Mouse (Mus musculus): ENCODE results near the gene Phf12. TPM values are rescaled to one million over a fixed set of nuclear protein-coding genes. Genes with fewer than 3 reads are reported as not detected.

Phf12 gene
- polyA plus RNA-seq, 1 experiment from 2014 or later, result 15.5 TPM

DNA sequence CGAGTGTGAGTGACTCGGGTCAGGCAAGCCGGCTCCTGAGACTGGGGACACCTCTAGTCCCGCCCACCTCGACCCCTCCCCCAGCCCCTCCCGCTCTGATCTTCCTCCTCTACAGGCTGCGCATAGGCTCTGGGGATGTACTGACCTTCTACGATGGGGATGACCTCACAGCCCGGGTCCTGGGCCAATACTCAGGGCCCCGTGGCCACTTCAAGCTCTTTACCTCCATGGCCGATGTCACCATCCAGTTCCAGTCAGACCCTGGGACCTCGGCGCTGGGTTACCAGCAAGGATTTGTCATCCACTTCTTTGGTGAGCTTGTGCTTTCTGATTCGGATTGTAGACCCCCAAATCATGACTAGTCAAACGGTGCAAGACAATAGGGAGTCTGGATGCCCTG is 8.2 kb upstream of the Phf12 start:
- Histone ChIP-seq H3K36me3 (no peaks in the 10 kb centered on the region), H3K9ac (no peak overlapping the region), H3K9me3 (no peaks in the 10 kb centered on the region), H3K4me1 (no peaks in the 10 kb centered on the region), H3K27me3 (peaks cover 40% of the 10 kb centered on the region), H3K4me2 (no peak overlapping the region), H3K27ac (no peak overlapping the region), H3K4me3 (no peak overlapping the region)
- WGBS, result 35% methylated on average over 15 of the region's 15 CpGs
- no peak for ATAC-seq (ENCODE audit: borderline replicate concordance, extremely low read depth, low FRiP score, low TSS enrichment)

GRCm38 (mm10) chr11:77975873-77976272 is 6.7 kb upstream of the Phf12 start:
- Histone ChIP-seq H3K36me3 (no peaks in the 10 kb centered on the region), H3K4me2 (no peak overlapping the region), H3K4me1 (no peaks in the 10 kb centered on the region), H3K27me3 (peaks cover 41% of the 10 kb centered on the region), H3K9ac (no peak overlapping the region), H3K27ac (no peak overlapping the region), H3K4me3 (no peak overlapping the region), H3K9me3 (no peaks in the 10 kb centered on the region)
- WGBS, result 20% methylated on average over 4 of the region's 4 CpGs
- ATAC-seq (ENCODE audit: borderline replicate concordance, extremely low read depth, low FRiP score, low TSS enrichment), result no peak

- Histone ChIP-seq H3K27me3 (peaks cover 41% of the 10 kb centered on the region), H3K4me2 (no peak overlapping the region), H3K27ac (no peak overlapping the region), H3K9ac (no peak overlapping the region), H3K36me3 (no peaks in the 10 kb centered on the region), H3K4me3 (no peak overlapping the region), H3K9me3 (no peaks in the 10 kb centered on the region), H3K4me1 (peaks cover 5% of the 10 kb centered on the region; the same call in 1 of the 2 replicates)
- 72% methylated on average over 6 of the region's 6 CpGs for whole genome bisulfite sequencing
- no peak for ATAC-seq (ENCODE audit: borderline replicate concordance, extremely low read depth, low FRiP score, low TSS enrichment)
Measured at GRCm38 (mm10) chr11:77978161-77978560, 4.4 kb upstream of the Phf12 start.

DNA sequence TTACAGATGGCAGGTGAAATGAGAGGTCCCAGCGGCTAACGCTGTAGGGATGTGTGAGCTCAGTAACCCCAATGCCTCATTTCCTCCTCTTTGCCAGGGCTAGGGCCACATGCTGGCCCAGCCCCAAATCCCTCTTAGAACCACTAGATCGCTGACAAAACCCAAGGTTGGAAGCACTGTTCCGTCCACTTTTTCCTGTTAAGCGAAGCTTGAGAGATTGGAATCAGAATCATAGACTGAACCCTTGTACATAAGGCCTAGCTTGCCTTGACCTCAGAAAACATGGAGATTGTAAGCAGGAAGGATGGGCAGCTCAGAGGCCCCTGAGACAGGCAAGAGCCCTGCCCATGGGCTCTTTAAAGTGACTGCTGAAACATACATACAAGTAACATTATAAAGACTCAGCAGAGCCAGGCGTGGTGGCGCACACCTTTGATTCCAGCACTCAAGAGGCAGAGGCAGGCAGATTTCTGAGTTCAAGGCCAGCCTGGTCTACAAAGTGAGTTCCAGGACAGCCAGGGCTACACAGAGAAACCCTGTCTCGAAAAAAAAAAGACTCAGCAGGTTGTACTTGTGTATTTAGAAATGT is 3.2 kb upstream of the Phf12 start:
- Histone ChIP-seq H3K27me3 (peaks cover 32% of the 10 kb centered on the region), H3K9ac (no peak overlapping the region), H3K4me2 (no peak overlapping the region), H3K36me3 (no peaks in the 10 kb centered on the region), H3K4me1 (peaks cover 5% of the 10 kb centered on the region; the same call in 1 of the 2 replicates), H3K9me3 (no peaks in the 10 kb centered on the region), H3K4me3 (no peak overlapping the region), H3K27ac (no peak overlapping the region)
- 78% methylated on average over 8 of the region's 8 CpGs for WGBS
- ATAC-seq (ENCODE audit: borderline replicate concordance, extremely low read depth, low FRiP score, low TSS enrichment), result no peak

GRCm38 (mm10) chr11:77980281-77981204 is 2.0 kb upstream of the Phf12 start:
- H3K4me2 ChIP-seq, result peak overlapping the region; percentile 88; the same call in 1 of the 2 replicates
- 35% methylated on average over 11 of the region's 11 CpGs for WGBS
- no peak for ATAC-seq (ENCODE audit: borderline replicate concordance, extremely low read depth, low FRiP score, low TSS enrichment)

GRCm38 (mm10) chr11:77981609-77982440 is 729 bp upstream of the Phf12 start:
- WGBS, result under 1% methylated on average over 29 of the region's 29 CpGs
- Histone ChIP-seq H3K27me3 (peaks cover 16% of the 10 kb centered on the region), H3K4me1 (peaks cover 17% of the 10 kb centered on the region), H3K27ac (peak overlapping the region; percentile 97), H3K4me3 (peak overlapping the region; percentile 100), H3K36me3 (peaks cover 6% of the 10 kb centered on the region), H3K9ac (peak overlapping the region; percentile 54), H3K4me2 (peak overlapping the region; percentile 88), H3K9me3 (no peaks in the 10 kb centered on the region)
- ATAC-seq (ENCODE audit: borderline replicate concordance, extremely low read depth, low FRiP score, low TSS enrichment), result peak; percentile 85

More at GRCm38 (mm10) chr11:77980281-77981204, 2.0 kb upstream of the Phf12 start:
- no peak overlapping the region for H3K4me3 ChIP-seq
- no peak overlapping the region for H3K9ac ChIP-seq
- no peak overlapping the region for H3K27ac ChIP-seq
- H3K36me3 ChIP-seq, result no peaks in the 10 kb centered on the region
- peaks cover 12% of the 10 kb centered on the region for H3K4me1 ChIP-seq
- H3K9me3 ChIP-seq, result no peaks in the 10 kb centered on the region
- peaks cover 23% of the 10 kb centered on the region for H3K27me3 ChIP-seq

- H3K36me3 ChIP-seq, result peaks cover 14% of the 10 kb centered on the region
- H3K27me3 ChIP-seq, result 0 out of 2 replicates have a peak, but pooled peaks cover 4% of the 10 kb centered on the region
- H3K9me3 ChIP-seq, result no peaks in the 10 kb centered on the region
- peak overlapping the region; percentile 88 for H3K4me2 ChIP-seq
- ATAC-seq (ENCODE audit: borderline replicate concordance, extremely low read depth, low FRiP score, low TSS enrichment), result no peak
- WGBS, result under 1% methylated on average over 30 of the region's 32 CpGs
- H3K4me1 ChIP-seq, result peaks cover 17% of the 10 kb centered on the region
- peak overlapping the region; percentile 100 for H3K9ac ChIP-seq
- H3K4me3 ChIP-seq, result peak overlapping the region; percentile 100
- H3K27ac ChIP-seq, result peak overlapping the region; percentile 95
Measured at GRCm38 (mm10) chr11:77983191-77983936, 810 bp downstream of the Phf12 start.

GRCm38 (mm10) chr11:77983937-77984835 is 1.6 kb downstream of the Phf12 start:
- Histone ChIP-seq H3K9ac (peak overlapping the region; percentile 100), H3K4me2 (peak overlapping the region; percentile 88), H3K36me3 (peaks cover 22% of the 10 kb centered on the region), H3K27me3 (0 out of 2 replicates have a peak, but pooled peaks cover 2% of the 10 kb centered on the region), H3K27ac (peak overlapping the region; percentile 95), H3K4me1 (peaks cover 17% of the 10 kb centered on the region), H3K9me3 (no peaks in the 10 kb centered on the region), H3K4me3 (peak overlapping the region; percentile 100)
- WGBS, result under 1% methylated on average over 51 of the region's 63 CpGs
- peak; percentile 2; the same call in 1 of the 2 replicates for ATAC-seq (ENCODE audit: borderline replicate concordance, extremely low read depth, low FRiP score, low TSS enrichment)

GRCm38 (mm10) chr11:77984836-77985231 is 2.3 kb downstream of the Phf12 start:
- no peak for ATAC-seq (ENCODE audit: borderline replicate concordance, extremely low read depth, low FRiP score, low TSS enrichment)
- Histone ChIP-seq H3K27ac (peak overlapping the region; percentile 95), H3K36me3 (peaks cover 27% of the 10 kb centered on the region), H3K4me2 (peak overlapping the region; percentile 88), H3K9me3 (no peaks in the 10 kb centered on the region), H3K4me3 (peak overlapping the region; percentile 100), H3K27me3 (no peaks in the 10 kb centered on the region), H3K4me1 (peaks cover 17% of the 10 kb centered on the region), H3K9ac (peak overlapping the region; percentile 100)
- WGBS, result 1% methylated on average over 13 of the region's 13 CpGs

GRCm38 (mm10) chr11:77985541-77986065 is 3.0 kb downstream of the Phf12 start:
- no peak overlapping the region for H3K27ac ChIP-seq
- peaks cover 27% of the 10 kb centered on the region for H3K36me3 ChIP-seq
- H3K4me3 ChIP-seq, result peak overlapping the region; percentile 100
- peak overlapping the region; percentile 88 for H3K4me2 ChIP-seq
- no peaks in the 10 kb centered on the region for H3K27me3 ChIP-seq
- no peak for ATAC-seq (ENCODE audit: borderline replicate concordance, extremely low read depth, low FRiP score, low TSS enrichment)
- WGBS, result 78% methylated on average over 3 of the region's 3 CpGs
- peak overlapping the region; percentile 100 for H3K9ac ChIP-seq
- H3K9me3 ChIP-seq, result no peaks in the 10 kb centered on the region
- H3K4me1 ChIP-seq, result peaks cover 17% of the 10 kb centered on the region

Measured in lung, embryonic 15.5 days (tissue).